Mouse (Mus musculus) hindbrain, postnatal 0 days (tissue): ENCODE measurements around the gene Slc37a1. TPM values are rescaled to one million over a fixed set of nuclear protein-coding genes. Genes with fewer than 3 reads are reported as not detected.

Experiments used
- ATAC-seq: fragments of 200-750 bp; cut with Nextera tagmentation; 2 replicates; pipeline ENCODE4 v1.8.0; 2017; ENCODE audit warnings: mild to moderate bottlenecking, moderate TSS enrichment, moderate library complexity
- DNase-seq: peaks from one replicate; pipeline ENCODE4 v3.0.0-alpha.2; 2015; ENCODE audit warnings: low spot score
- H3K27ac ChIP-seq: fragments of 300-500 bp; sonication (generic); 2 replicates; pipeline ENCODE4 v1.5.1; 2014; ENCODE audit warnings: mild to moderate bottlenecking
- H3K27me3 ChIP-seq: fragments of 300-500 bp; sonication (generic); 2 replicates; pipeline ENCODE4 v1.6.1; 2014; ENCODE audit warnings: low read length, mixed read lengths; ENCODE audit not compliant: insufficient read depth
- H3K36me3 ChIP-seq: fragments of 300-500 bp; sonication (generic); 2 replicates; pipeline ENCODE4 v1.6.1; 2014; ENCODE audit warnings: low read length, mixed read lengths; ENCODE audit not compliant: insufficient read depth
- H3K4me1 ChIP-seq: fragments of 300-500 bp; sonication (generic); 2 replicates; pipeline ENCODE4 v1.6.1; 2014; ENCODE audit warnings: antibody characterized with exemption, low read length, mixed read lengths; ENCODE audit not compliant: insufficient read depth
- H3K4me2 ChIP-seq: fragments of 300-500 bp; sonication (generic); 2 replicates; pipeline ENCODE4 v1.6.1; 2014; ENCODE audit warnings: low read depth, mild to moderate bottlenecking, low read length, moderate library complexity, mixed read lengths
- H3K4me3 ChIP-seq: fragments of 300-500 bp; sonication (generic); 2 replicates; pipeline ENCODE4 v1.5.1; 2014; ENCODE audit warnings: low read length
- H3K9ac ChIP-seq: fragments of 300-500 bp; sonication (generic); replicated peaks from 2 replicates; pipeline ENCODE4 v1.6.1; 2014; ENCODE audit warnings: mild to moderate bottlenecking, low read length, moderate library complexity, mixed read lengths
- H3K9me3 ChIP-seq: fragments of 300-500 bp; sonication (generic); 2 replicates; pipeline ENCODE4 v1.6.1; 2016; ENCODE audit warnings: low read length, mixed read lengths
- CTCF ChIP-seq: IDR thresholded peaks from 2 replicates; pipeline ENCODE4 v1.5.1; 2016; ENCODE audit warnings: antibody characterized with exemption, control low read depth, low read depth
- WGBS: fragments of 180-500 bp; shearing (Covaris S2); extraction: QIAGEN DNeasy Blood & Tissue Kit; methylation state at CpG from one replicate; pipeline ENCODE4 v1.1.7; 2014; 5-methylcytosine and 5-hydroxymethylcytosine counted together
- polyA plus RNA-seq: library from polyadenylated mRNA; unstranded; fragments of >200 nt; fragmentation: Nextera tagmentation; extraction: Ambion mirVana; gene quantifications from 2 replicates; pipeline ENCODE4 v1.2.1, GENCODE M21; 2015
- total RNA-seq: library from RNA; depleted of rRNA; stranded (reverse); fragments of >200 nt; gene quantifications from 2 replicates; pipeline ENCODE4 v1.2.3, GENCODE M21; 2014

Slc37a1 gene
- total and polyA plus RNA-seq, 2 experiments from 2014 or later = 5.7 to 10.7 TPM

DNA sequence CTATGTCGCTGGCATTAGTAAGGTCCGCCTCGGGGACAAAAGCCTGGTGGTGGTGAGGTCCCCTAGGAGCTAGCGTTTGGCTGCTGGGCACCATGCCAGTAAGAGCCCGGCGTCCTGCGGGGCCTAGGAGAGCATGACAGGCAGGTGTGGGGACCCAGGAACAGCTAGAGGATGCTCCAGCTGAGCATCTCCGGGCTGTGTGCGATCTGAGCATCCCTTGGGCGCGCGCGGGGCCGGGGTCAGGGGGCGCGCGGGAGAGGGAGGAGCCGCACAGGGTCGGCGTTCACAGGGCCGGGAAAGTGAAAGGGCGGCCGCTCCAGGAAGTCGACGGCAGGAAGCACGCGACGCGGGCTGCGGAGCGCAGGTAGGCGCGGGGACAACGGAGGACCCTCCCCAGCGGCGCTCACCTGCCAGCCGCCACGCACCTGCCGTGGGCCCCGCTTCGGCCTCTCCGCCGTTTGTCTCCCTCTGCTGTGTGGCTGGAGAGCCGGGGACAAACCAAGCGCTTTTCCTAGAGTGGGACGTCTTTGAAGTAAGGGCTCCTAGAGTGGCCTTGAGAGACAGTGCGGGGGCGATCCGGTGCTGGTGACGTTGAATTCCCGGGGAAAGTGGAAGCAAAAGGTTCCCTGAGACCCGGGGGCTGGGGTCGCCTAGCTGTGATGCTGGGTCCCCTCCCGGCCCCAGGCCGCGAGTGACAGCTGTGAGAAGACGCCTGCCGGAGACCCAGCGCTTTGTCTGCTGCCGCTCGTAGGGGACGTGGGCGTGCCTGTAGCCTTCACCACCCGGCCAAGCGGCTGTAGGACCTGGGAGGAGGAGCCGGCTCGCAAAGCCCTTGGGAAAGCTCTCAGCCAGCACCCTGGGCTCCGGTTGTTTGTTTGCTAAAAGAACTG lies 9.5 kb downstream of the Slc37a1 start:
- WGBS = under 1% methylated on average over 62 of the region's 68 CpGs
- peak; percentile 76 for DNase-seq
- H3K4me1 ChIP-seq = peaks cover 17% of the 10 kb centered on the region; the same call in 1 of the 2 replicates
- ATAC-seq = peak; percentile 63
- peak overlapping the region; percentile 74 for H3K9ac ChIP-seq
- no peaks in the 10 kb centered on the region for H3K27me3 ChIP-seq
- TF ChIP-seq CTCF = no peak; the same call in 1 of the 2 replicates
- no peaks in the 10 kb centered on the region for H3K9me3 ChIP-seq
- H3K4me2 ChIP-seq = peak overlapping the region; percentile 98
- peak overlapping the region; percentile 56 for H3K4me3 ChIP-seq
- H3K27ac ChIP-seq = peak overlapping the region; percentile 64
- H3K36me3 ChIP-seq = no peaks in the 10 kb centered on the region

DNA sequence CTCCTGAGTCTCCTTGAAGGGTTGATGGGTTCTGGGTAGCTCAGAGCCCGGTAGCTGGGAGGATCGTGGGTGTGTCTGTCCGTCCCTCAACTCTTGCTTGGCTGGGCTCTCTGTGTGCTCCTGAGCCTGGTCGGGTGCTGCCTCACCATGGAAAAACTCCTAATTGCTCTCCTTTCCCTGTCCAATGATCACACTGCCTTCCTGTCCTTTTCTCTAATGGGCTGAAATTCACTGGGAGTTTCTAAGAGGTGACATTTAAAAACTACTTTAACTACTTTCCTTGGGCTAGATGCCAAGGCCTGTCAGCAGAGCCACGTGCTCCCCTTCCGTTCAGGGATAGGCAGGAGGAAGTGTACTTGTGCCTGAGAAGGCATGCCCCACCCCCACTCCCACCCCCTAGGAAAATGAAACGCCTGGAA lies 10.9 kb downstream of the Slc37a1 start:
- Histone ChIP-seq H3K4me1 (peaks cover 17% of the 10 kb centered on the region; the same call in 1 of the 2 replicates), H3K36me3 (no peaks in the 10 kb centered on the region), H3K27ac (no peak overlapping the region), H3K27me3 (no peaks in the 10 kb centered on the region), H3K4me2 (peak overlapping the region; percentile 98), H3K4me3 (peak overlapping the region; percentile 56; the same call in 1 of the 2 replicates), H3K9me3 (no peaks in the 10 kb centered on the region), H3K9ac (no peak overlapping the region)
- DNase-seq (peak; percentile 21), ATAC-seq (no peak)
- WGBS = 12% methylated on average over 7 of the region's 7 CpGs
- peak; percentile 26; the same call in 1 of the 2 replicates for TF ChIP-seq CTCF

DNA sequence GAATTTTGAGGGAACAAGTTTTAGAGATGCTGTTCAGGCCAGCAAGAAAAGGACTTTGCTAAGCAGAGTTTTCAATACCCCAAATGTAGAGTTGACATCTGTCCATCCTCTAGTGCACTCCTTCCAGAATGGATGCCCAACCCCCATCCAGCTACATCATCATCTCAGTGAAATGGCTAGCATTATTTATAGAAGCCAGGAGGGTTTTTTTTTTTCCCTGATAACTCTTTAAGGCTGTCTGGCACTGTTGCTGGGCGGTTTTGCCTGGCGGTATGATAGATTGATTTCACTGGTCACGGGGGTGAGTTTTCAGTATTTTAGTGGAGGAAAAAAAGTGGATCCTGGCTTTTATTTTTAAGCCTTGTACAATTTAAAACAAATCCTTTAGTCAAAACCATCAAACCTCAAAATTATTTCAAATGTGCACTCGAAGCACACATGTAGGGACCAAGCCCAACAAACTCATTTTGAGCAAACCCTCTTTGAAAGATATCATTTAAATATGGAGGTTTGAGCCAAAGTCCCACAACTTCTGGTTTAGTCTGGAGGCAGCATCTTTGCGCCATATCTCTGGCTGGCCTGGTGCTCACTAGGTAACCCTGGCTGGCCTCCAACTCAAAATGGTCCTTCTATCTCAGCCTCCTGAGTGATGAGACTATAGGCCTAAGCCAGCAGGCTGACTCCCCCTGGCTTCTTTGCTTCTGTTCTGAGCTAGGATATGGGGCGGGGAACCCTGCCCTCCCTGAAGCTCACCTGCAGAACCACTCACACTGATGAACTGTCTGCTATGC lies 12.0 kb downstream of the Slc37a1 start:
- ATAC-seq = no peak
- H3K36me3 ChIP-seq = no peaks in the 10 kb centered on the region
- no peak for DNase-seq
- H3K9ac ChIP-seq = no peak overlapping the region
- no peaks in the 10 kb centered on the region for H3K9me3 ChIP-seq
- WGBS = 87% methylated on average over 6 of the region's 6 CpGs
- no peak overlapping the region for H3K27ac ChIP-seq
- no peak overlapping the region for H3K4me2 ChIP-seq
- no peaks in the 10 kb centered on the region for H3K27me3 ChIP-seq
- H3K4me1 ChIP-seq = peaks cover 17% of the 10 kb centered on the region; the same call in 1 of the 2 replicates
- H3K4me3 ChIP-seq = no peak overlapping the region
- TF ChIP-seq CTCF = no peak

- H3K9ac ChIP-seq = no peak overlapping the region
- no peak for ATAC-seq
- DNase-seq = no peak
- H3K4me3 ChIP-seq = no peak overlapping the region
- no peak for TF ChIP-seq CTCF
- no peaks in the 10 kb centered on the region for H3K36me3 ChIP-seq
- no peak overlapping the region for H3K4me2 ChIP-seq
- no peaks in the 10 kb centered on the region for H3K9me3 ChIP-seq
- peaks cover 17% of the 10 kb centered on the region; the same call in 1 of the 2 replicates for H3K4me1 ChIP-seq
- H3K27ac ChIP-seq = no peak overlapping the region
- no peaks in the 10 kb centered on the region for H3K27me3 ChIP-seq
- WGBS = 88% methylated on average over 4 of the region's 4 CpGs
These were observed 13.4 kb downstream of the Slc37a1 start for GRCm38 (mm10) chr17:31299981-31300380.

GRCm38 (mm10) chr17:31300736-31301135 lies 14.1 kb downstream of the Slc37a1 start:
- Histone ChIP-seq H3K4me2 (no peak overlapping the region), H3K4me3 (no peak overlapping the region), H3K9ac (no peak overlapping the region), H3K36me3 (no peaks in the 10 kb centered on the region), H3K4me1 (peaks cover 9% of the 10 kb centered on the region; the same call in 1 of the 2 replicates), H3K27ac (no peak overlapping the region), H3K9me3 (no peaks in the 10 kb centered on the region), H3K27me3 (no peaks in the 10 kb centered on the region)
- 75% methylated on average over 3 of the region's 3 CpGs for WGBS
- no peak for DNase-seq
- ATAC-seq = no peak
- no peak for TF ChIP-seq CTCF

GRCm38 (mm10) chr17:31303401-31303800 lies 16.8 kb downstream of the Slc37a1 start:
- Histone ChIP-seq H3K9ac (no peak overlapping the region), H3K36me3 (no peaks in the 10 kb centered on the region), H3K9me3 (no peaks in the 10 kb centered on the region), H3K4me3 (no peak overlapping the region), H3K27me3 (no peaks in the 10 kb centered on the region), H3K27ac (no peak overlapping the region), H3K4me2 (no peak overlapping the region), H3K4me1 (no peaks in the 10 kb centered on the region)
- 92% methylated on average over 4 of the region's 4 CpGs for WGBS
- DNase-seq (no peak), ATAC-seq (no peak)
- TF ChIP-seq CTCF = no peak
